Mouse (Mus musculus): ENCODE results near the gene Mex3d. TPM values are rescaled to one million over a fixed set of nuclear protein-coding genes. Genes with fewer than 3 reads are reported as not detected.

The Mex3d gene
- polyA plus RNA-seq (2015; fragmentation: Nextera tagmentation; extraction: Ambion mirVana): 4.4 and 4.5 TPM in 2 replicates

DNA sequence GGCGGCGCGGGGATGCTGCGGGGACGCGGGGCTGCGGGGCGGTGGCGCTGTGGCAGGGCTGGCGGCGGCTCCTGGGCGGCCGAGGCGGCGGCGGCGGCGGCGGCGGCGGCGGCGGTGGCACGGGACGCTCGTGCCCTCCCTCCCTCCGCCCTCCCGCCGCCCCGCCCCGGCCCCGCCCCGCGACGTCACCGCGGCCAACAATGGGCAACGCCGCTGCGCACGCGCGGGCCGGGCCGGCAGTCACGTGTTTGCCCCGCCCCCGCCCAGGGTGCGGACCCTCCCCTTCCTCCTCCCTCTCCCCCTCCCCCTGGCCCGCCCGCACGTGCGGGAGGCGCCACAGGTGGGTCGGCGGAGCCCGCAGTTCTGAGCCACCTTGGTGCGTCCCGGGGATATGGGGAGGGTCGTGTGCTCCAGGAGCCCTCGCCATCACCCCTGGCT, at the start of gene Mex3d:
Mex3d (minus strand) TSS at position 138 of the 438 bp plus-strand sequence.
- Histone ChIP-seq H3K4me1 (replicated peaks; ENCODE audit: control insufficient read depth, insufficient read depth, low read length) (peaks cover 29% of the 10 kb centered on the region), H3K4me2 (ENCODE audit: low read depth, low read length) (peak within 1 kb of the TSS; percentile 97), H3K36me3 (ENCODE audit: control insufficient read depth, insufficient read depth, low read length) (peaks cover 18% of the 10 kb centered on the region), H3K27ac (ENCODE audit: low read length) (peak within 1 kb of the TSS; percentile 92), H3K4me3 (ENCODE audit: low read length) (peak within 1 kb of the TSS; percentile 84), H3K9me3 (ENCODE audit: control insufficient read depth, low read length) (no peaks in the 10 kb centered on the region), H3K9ac (ENCODE audit: low read length) (peak within 1 kb of the TSS; percentile 87), H3K27me3 (ENCODE audit: control insufficient read depth, insufficient read depth, low read depth, low read length) (no peaks in the 10 kb centered on the region)
- 0% methylated on average over 5 of the region's 61 CpGs for WGBS
- ATAC-seq (ENCODE audit: low read depth): peak; percentile 75

DNA sequence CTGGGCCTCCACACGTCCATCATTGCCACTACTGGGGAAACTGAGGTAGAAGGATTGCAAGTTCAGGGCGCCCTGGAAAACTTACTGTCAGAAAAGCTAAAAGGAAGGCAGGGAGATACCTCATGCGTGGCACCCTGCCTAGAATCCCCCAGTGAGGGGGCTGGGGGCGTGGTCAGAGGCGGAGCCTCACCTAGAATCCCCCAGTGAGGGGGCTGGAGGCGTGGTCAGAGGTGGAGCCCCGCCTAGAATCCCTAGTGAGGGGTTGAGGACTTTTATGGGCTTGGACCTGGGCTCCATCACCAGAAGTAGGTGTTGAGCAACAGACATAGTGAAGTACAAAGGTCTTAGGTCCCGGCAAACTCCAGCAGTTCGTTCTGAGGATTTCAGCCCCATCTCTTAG, 48.8 kb upstream of the Mex3d start:
- WGBS: 10% methylated on average over 9 of the region's 9 CpGs
- Histone ChIP-seq H3K9ac (ENCODE audit: low read length) (peak overlapping the region; percentile 40; the same call in 1 of the 2 replicates), H3K4me3 (ENCODE audit: low read length) (no peak overlapping the region), H3K9me3 (ENCODE audit: control insufficient read depth, low read length) (no peaks in the 10 kb centered on the region), H3K27ac (ENCODE audit: low read length) (peak overlapping the region; percentile 67), H3K27me3 (ENCODE audit: control insufficient read depth, insufficient read depth, low read depth, low read length) (no peaks in the 10 kb centered on the region), H3K4me1 (replicated peaks; ENCODE audit: control insufficient read depth, insufficient read depth, low read length) (peaks cover 24% of the 10 kb centered on the region), H3K4me2 (ENCODE audit: low read depth, low read length) (no peak overlapping the region), H3K36me3 (ENCODE audit: control insufficient read depth, insufficient read depth, low read length) (no peaks in the 10 kb centered on the region)
- ATAC-seq (ENCODE audit: low read depth): no peak

DNA sequence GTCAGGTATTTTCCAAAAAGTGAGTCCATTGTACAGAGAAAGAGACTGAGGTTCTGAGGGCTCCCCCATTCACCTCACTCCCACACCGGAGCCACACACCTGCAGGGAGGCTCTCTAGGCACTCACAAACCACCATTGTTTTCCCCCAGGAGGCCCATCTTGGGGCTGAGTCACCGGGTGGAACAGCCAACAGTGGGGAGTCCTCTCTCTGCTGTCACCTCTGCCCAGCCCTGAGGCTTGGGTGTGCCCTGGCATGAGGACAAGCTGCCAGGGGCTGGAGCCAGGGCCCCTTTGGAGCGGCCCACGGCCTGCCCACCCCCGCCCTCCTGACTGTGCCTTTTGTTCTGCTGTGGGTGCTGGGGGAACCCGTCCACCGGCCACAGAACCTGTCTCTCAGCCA, 48.3 kb upstream of the Mex3d start:
- no peak overlapping the region for H3K4me2 ChIP-seq (ENCODE audit: low read depth, low read length)
- H3K36me3 ChIP-seq (ENCODE audit: control insufficient read depth, insufficient read depth, low read length): no peaks in the 10 kb centered on the region
- 24% methylated on average over 7 of the region's 7 CpGs for WGBS
- no peaks in the 10 kb centered on the region for H3K27me3 ChIP-seq (ENCODE audit: control insufficient read depth, insufficient read depth, low read depth, low read length)
- peak overlapping the region; percentile 67 for H3K27ac ChIP-seq (ENCODE audit: low read length)
- H3K4me3 ChIP-seq (ENCODE audit: low read length): no peak overlapping the region
- ATAC-seq (ENCODE audit: low read depth): no peak
- no peaks in the 10 kb centered on the region for H3K9me3 ChIP-seq (ENCODE audit: control insufficient read depth, low read length)
- peaks cover 29% of the 10 kb centered on the region for H3K4me1 ChIP-seq (replicated peaks; ENCODE audit: control insufficient read depth, insufficient read depth, low read length)
- H3K9ac ChIP-seq (ENCODE audit: low read length): peak overlapping the region; percentile 40

DNA sequence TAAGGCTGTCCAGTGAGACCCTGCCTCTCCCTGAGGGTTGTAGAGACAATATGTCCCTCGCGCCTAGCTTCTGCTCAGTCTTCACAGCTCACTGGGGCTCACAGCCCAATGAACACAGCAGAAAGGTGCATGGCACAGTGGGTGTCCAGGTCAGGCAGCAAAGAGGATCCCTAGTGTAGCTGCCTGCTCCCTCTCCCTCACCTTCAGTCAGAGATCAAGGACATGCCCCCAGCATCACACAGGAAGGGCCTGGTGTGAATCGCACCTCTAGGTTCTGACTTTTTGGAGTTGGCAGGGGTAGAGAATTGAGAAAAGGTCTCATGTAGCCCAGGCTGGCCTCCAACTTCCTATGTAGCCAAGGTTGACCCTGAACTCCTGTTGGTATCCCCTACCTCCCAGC, 47.4 kb upstream of the Mex3d start:
- no peak overlapping the region for H3K4me2 ChIP-seq (ENCODE audit: low read depth, low read length)
- peaks cover 31% of the 10 kb centered on the region for H3K4me1 ChIP-seq (replicated peaks; ENCODE audit: control insufficient read depth, insufficient read depth, low read length)
- no peak overlapping the region for H3K4me3 ChIP-seq (ENCODE audit: low read length)
- no peak overlapping the region for H3K27ac ChIP-seq (ENCODE audit: low read length)
- 78% methylated on average over 3 of the region's 3 CpGs for WGBS
- no peak for ATAC-seq (ENCODE audit: low read depth)
- peaks cover 7% of the 10 kb centered on the region for H3K36me3 ChIP-seq (ENCODE audit: control insufficient read depth, insufficient read depth, low read length)
- H3K27me3 ChIP-seq (ENCODE audit: control insufficient read depth, insufficient read depth, low read depth, low read length): no peaks in the 10 kb centered on the region
- no peak overlapping the region for H3K9ac ChIP-seq (ENCODE audit: low read length)
- no peaks in the 10 kb centered on the region for H3K9me3 ChIP-seq (ENCODE audit: control insufficient read depth, low read length)

DNA sequence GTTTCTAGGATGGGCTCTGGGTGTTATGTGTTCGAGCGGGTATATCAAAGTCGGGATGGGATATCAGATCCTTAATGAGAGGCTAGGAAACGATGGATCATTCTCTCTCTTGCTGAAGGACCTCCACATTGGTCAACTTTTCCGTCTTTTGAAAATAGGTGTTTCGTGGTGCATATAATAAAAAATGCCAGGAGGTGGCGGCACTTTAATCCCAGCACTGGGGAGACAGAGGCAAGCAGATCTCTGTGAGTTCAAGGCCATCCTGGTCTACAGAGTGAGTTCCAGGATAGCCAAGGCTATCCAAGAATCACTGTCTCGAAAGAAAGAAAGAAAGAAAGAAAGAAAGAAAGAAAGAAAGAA, 46.8 kb upstream of the Mex3d start:
- peak overlapping the region; percentile 11; the same call in 1 of the 2 replicates for H3K9ac ChIP-seq (ENCODE audit: low read length)
- H3K27me3 ChIP-seq (ENCODE audit: control insufficient read depth, insufficient read depth, low read depth, low read length): no peaks in the 10 kb centered on the region
- H3K27ac ChIP-seq (ENCODE audit: low read length): peak overlapping the region; percentile 38; the same call in 1 of the 2 replicates
- H3K9me3 ChIP-seq (ENCODE audit: control insufficient read depth, low read length): no peaks in the 10 kb centered on the region
- WGBS: 11% methylated on average over 8 of the region's 8 CpGs
- peak overlapping the region; percentile 72 for H3K4me3 ChIP-seq (ENCODE audit: low read length)
- peak overlapping the region; percentile 30; the same call in 1 of the 2 replicates for H3K4me2 ChIP-seq (ENCODE audit: low read depth, low read length)
- ATAC-seq (ENCODE audit: low read depth): no peak
- H3K4me1 ChIP-seq (replicated peaks; ENCODE audit: control insufficient read depth, insufficient read depth, low read length): peaks cover 31% of the 10 kb centered on the region
- peaks cover 12% of the 10 kb centered on the region for H3K36me3 ChIP-seq (ENCODE audit: control insufficient read depth, insufficient read depth, low read length)

DNA sequence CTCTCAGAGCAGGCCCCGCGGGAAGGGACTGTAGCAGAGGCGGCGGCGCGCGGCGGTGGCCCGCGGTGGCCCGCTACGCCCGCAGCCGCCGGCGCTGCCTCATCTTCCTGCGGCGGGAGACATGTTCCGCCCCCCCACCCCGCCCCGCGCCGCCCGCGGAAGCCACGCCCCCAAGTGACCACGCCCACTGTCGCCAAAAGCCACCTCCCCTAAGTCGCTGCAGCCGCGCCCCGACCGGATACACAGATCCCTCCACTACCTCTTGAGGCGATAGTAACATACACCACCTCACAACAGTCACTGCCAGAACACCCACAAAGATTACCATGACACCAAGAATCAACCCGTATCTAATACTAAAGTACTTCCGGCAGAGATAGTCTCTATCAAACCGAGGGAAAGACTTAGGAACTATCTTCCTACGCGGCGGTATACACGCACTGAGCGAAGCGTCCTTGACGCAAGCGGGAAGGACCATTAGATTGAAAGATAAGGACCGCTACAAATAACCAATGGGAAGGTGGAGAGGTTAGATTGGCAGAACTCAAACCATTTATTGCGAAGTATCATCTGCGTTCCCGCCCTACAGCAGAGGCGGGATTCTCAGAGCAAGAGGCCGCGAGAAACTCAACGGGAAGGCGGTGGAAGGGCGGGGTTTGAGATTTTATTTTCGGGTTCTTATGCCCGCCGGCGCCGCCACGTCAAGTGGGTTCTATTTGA, 46.2 kb upstream of the Mex3d start, which contains the start of gene Tcf3:
Tcf3 (minus strand) TSS at position 135 of the 720 bp plus-strand sequence.
- peaks cover 16% of the 10 kb centered on the region for H3K36me3 ChIP-seq (ENCODE audit: control insufficient read depth, insufficient read depth, low read length)
- under 1% methylated on average over 50 of the region's 61 CpGs for WGBS
- H3K9ac ChIP-seq (ENCODE audit: low read length): peak within 1 kb of the TSS; percentile 96
- H3K27me3 ChIP-seq (ENCODE audit: control insufficient read depth, insufficient read depth, low read depth, low read length): no peaks in the 10 kb centered on the region
- H3K4me2 ChIP-seq (ENCODE audit: low read depth, low read length): peak within 1 kb of the TSS; percentile 94
- ATAC-seq (ENCODE audit: low read depth): peak; percentile 94
- H3K4me3 ChIP-seq (ENCODE audit: low read length): peak within 1 kb of the TSS; percentile 72
- H3K9me3 ChIP-seq (ENCODE audit: control insufficient read depth, low read length): no peaks in the 10 kb centered on the region
- peak within 1 kb of the TSS; percentile 91 for H3K27ac ChIP-seq (ENCODE audit: low read length)
- peaks cover 31% of the 10 kb centered on the region for H3K4me1 ChIP-seq (replicated peaks; ENCODE audit: control insufficient read depth, insufficient read depth, low read length)

DNA sequence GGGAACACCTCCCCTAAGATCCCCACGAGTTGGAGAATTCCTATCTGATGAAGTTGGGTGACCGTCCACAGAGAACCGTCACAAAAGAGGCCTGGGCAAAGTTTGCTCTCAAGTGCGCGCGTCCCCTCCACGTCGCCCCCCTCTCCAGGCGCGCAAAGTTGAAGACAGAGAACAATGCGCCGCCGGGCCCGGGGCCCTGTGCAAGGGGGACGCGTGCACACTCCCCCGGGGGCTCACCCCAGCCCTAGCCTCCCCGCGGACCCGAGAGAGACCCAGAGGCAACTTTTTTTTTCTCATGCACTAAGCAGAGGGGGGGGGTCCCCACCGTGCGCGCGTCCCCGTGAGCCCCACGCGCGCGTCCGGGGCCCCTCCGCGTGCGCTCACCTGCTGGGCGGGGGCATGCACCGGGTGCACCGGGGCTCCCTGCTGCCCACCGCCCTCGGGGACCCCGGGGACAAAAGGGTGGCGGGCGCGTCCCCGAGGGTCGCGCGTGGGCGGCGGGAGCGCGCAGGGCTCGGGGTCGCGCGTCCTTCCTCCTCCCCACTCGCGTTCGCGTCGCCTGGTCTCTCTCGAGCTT, 45.6 kb upstream of the Mex3d start:
- Histone ChIP-seq H3K9me3 (ENCODE audit: control insufficient read depth, low read length) (no peaks in the 10 kb centered on the region), H3K4me3 (ENCODE audit: low read length) (peak overlapping the region; percentile 72), H3K27me3 (ENCODE audit: control insufficient read depth, insufficient read depth, low read depth, low read length) (no peaks in the 10 kb centered on the region), H3K4me1 (replicated peaks; ENCODE audit: control insufficient read depth, insufficient read depth, low read length) (peaks cover 31% of the 10 kb centered on the region), H3K9ac (ENCODE audit: low read length) (peak overlapping the region; percentile 96), H3K36me3 (ENCODE audit: control insufficient read depth, insufficient read depth, low read length) (peaks cover 19% of the 10 kb centered on the region), H3K4me2 (ENCODE audit: low read depth, low read length) (peak overlapping the region; percentile 94), H3K27ac (ENCODE audit: low read length) (peak overlapping the region; percentile 85)
- under 1% methylated on average over 55 of the region's 60 CpGs for WGBS
- peak; percentile 18; the same call in 1 of the 2 replicates for ATAC-seq (ENCODE audit: low read depth)

DNA sequence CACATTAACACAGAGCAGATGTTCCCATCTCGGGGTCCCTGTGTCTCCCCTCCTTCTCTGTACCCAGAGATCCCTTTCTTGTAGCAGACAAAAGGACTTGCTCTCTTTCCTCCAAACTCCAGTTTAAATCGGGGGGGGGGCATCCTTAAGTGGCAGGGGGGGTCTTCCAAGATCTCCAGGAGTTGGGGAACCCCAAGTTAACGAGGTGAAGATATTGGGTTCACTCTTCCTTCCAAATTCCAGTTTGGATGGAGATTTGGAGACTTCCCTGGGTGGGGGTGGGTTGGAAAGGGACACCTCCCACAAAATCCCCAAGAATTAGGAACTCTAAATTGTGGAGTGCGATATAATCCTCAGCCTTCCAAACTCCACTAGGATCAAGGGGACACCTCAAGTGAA, 44.9 kb upstream of the Mex3d start:
- H3K27ac ChIP-seq (ENCODE audit: low read length): peak overlapping the region; percentile 11
- peak overlapping the region; percentile 96 for H3K9ac ChIP-seq (ENCODE audit: low read length)
- peaks cover 23% of the 10 kb centered on the region for H3K36me3 ChIP-seq (ENCODE audit: control insufficient read depth, insufficient read depth, low read length)
- peaks cover 28% of the 10 kb centered on the region for H3K4me1 ChIP-seq (replicated peaks; ENCODE audit: control insufficient read depth, insufficient read depth, low read length)
- no peaks in the 10 kb centered on the region for H3K9me3 ChIP-seq (ENCODE audit: control insufficient read depth, low read length)
- H3K4me3 ChIP-seq (ENCODE audit: low read length): peak overlapping the region; percentile 72
- ATAC-seq (ENCODE audit: low read depth): no peak
- WGBS: 2% methylated on average over 4 of the region's 4 CpGs
- H3K4me2 ChIP-seq (ENCODE audit: low read depth, low read length): peak overlapping the region; percentile 94
- H3K27me3 ChIP-seq (ENCODE audit: control insufficient read depth, insufficient read depth, low read depth, low read length): no peaks in the 10 kb centered on the region

DNA sequence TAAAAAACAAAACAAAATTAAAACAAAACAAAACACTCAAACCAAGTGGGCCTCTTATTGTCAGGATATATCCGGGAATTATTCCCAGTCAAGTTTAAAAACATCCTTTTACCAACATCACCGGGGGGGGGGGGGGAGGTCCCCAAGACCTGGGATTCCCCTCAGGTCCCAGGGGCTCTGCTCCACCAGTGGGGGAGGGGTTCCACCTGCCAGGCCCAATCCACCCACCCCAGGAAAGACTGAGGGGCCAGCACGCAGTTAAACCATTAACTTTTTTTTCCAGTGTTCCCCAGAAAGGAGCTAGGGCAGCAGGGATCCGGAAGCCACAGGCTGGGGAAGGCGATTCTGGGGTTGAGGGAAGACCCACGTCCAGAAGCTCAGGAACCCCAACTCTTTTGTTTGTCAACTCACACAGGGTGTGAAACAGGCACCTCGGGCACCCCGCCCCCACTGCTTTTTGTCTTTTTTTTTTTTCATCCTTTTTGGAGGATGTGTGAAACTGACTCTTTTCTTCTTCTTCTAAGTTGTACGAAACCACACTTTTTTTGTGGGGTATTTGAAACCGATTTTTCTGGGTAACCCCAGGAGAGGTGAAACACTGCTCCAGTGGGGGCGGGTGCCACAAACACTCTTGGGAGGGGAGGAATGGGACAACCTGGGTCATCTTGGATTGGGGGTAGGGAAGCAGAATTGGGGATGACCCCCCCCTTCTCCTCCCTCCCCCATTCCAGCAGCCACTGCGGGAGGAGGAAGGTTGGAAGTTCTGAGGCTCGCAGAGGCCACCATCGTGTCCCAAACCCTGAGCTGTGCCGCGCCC, 44.3 kb upstream of the Mex3d start:
- Histone ChIP-seq H3K27me3 (ENCODE audit: control insufficient read depth, insufficient read depth, low read depth, low read length) (no peaks in the 10 kb centered on the region), H3K4me2 (ENCODE audit: low read depth, low read length) (peak overlapping the region; percentile 94), H3K9ac (ENCODE audit: low read length) (peak overlapping the region; percentile 96), H3K9me3 (ENCODE audit: control insufficient read depth, low read length) (no peaks in the 10 kb centered on the region), H3K4me3 (ENCODE audit: low read length) (peak overlapping the region; percentile 72), H3K4me1 (replicated peaks; ENCODE audit: control insufficient read depth, insufficient read depth, low read length) (peaks cover 28% of the 10 kb centered on the region), H3K36me3 (ENCODE audit: control insufficient read depth, insufficient read depth, low read length) (peaks cover 29% of the 10 kb centered on the region), H3K27ac (ENCODE audit: low read length) (peak overlapping the region; percentile 11)
- WGBS: 10% methylated on average over 15 of the region's 16 CpGs
- no peak for ATAC-seq (ENCODE audit: low read depth)

All from lung, embryonic 16.5 days (tissue).